Mouse (Mus musculus): Measurements from ENCODE around the gene Mpp1. TPM values are rescaled to one million over a fixed set of nuclear protein-coding genes. Genes with fewer than 3 reads are reported as not detected.

The Mpp1 gene
- total RNA-seq (2021) = 10 to 100 TPM; 39.5 to 50.3 TPM
- long read RNA-seq, experiment 1, transcript Mpp1-201 (12 exons, 2,525 nt) = major isoform, 88 of 95 reads
- long read RNA-seq, experiment 1, partial matches to known transcripts = 3 of 95 reads
- long read RNA-seq, experiment 1, other reads (novel, unspliced or antisense) = 4 of 95 reads
- long read RNA-seq, experiment 2, transcript Mpp1-201 (12 exons, 2,525 nt) = major isoform, 21 of 24 reads
- long read RNA-seq, experiment 2, partial matches to known transcripts = 3 of 24 reads
- long read RNA-seq, experiment 2, other reads (novel, unspliced or antisense) = 0 of 24 reads

DNA sequence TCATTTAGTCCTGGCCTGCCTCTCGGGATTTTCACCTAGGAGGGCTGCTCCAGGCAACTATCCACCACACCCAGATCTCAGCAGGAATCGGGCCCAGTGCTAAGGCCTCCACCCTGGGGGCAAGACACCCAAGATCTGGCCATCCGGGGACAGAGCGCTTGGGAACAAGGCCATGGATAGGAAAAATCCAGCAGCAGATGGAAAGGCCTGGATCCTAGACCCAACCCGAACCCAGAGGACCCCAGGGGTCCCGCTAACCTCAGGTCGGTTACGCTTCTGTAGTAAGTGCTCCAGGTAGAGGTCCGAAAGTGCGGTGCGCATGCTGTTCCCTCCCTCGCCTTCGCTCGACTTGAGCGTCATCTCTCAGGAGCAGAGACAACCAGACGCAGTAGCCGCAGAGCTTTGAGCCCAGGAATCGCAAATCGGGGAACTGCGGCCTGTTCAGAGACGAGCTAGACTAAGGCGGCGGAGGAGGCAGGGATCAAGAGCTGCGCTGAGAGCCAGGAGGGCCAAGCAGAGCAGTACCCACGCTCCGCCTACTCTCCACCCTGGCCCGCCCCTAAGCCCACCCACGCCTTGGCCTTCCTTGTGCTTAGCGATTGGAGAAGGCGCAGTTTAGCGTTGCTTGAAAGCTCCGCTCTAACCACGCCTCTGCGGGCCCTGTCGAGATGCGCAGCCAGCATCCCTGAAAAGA is at the start of gene Mpp1:
Mpp1 (minus strand) TSS at position 550 of the 694 bp plus-strand sequence.
- peak; percentile 86 for DNase-seq

DNA sequence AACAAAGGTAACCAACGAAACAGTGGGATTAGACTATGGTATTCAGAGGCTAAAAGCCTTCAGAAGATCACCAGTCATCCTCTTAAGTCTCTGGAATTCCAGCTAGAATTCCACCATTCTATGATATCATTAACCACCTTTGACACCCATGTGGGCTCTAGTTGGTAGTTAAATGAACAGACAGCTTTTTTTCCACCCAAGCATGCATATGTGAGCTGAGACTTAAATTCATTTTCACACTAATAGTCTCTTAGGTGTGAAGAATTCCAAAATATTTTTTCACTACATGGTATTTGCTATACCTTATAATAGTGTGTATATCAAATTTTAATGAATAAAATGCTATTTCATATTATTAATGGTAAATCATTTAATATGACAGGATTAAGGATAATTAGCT is 32.9 kb upstream of the Mpp1 start, which contains the start of gene Smim9:
Smim9 (minus strand) TSS at position 101 of the 400 bp plus-strand sequence.
- no peak for DNase-seq

DNA sequence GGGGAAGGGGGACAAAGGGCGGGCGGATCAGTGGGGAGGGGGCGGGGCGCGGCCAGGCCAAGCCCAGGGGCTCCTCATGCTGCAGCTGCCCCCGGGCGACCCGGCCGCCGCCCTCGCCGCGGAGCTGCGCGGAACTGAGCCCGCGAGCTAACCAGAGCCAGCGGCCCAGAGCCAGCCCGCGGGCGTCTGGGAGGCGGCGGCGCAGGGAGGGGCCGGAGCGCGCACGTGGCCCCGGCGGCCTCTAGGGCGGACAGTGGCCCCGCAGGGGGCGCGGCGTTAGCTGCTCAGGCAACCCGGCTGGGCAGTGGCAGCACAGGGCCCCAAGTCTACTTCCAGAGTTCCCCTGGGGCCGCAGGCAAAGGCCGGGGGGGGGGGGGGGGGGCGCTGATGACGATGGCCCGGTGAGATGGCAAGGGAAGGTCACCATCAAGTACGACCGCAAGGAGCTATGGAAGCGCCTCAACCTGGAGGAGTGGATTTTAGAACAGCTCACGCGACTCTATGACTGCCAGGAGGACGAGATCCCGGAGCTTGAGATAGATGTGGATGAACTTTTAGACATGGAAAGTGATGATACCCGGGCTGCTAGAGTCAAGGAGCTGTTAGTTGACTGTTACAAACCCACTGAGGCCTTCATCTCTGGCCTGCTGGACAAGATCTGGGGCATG is 24.9 kb upstream of the Mpp1 start:
- peak; percentile 67 for DNase-seq

- no peak for DNase-seq
Observed at GRCm38 (mm10) chrX:75152249-75152648, 21.4 kb upstream of the Mpp1 start.

DNA sequence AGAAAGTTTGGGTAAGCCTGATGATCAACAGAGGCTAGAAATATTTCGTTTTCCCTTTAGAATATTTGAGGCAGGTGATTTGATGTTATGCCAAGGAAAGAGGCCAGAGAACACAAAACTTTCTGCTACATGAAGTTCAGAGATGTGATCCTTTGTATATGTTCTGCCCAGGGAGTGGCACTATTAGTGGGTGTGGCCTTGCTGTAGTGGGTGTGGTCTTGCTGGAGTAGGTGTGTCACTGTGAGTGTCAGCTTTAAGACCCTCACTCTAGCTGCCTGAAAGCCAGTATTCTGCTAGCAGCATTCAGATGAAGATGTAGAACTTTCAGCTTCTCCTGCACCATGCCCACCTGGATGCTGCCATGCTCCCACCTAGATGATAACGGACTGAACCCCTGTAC is 19.5 kb upstream of the Mpp1 start:
- DNase-seq = no peak

- no peak for DNase-seq
Observed at GRCm38 (mm10) chrX:75148414-75148813, 17.6 kb upstream of the Mpp1 start.

DNA sequence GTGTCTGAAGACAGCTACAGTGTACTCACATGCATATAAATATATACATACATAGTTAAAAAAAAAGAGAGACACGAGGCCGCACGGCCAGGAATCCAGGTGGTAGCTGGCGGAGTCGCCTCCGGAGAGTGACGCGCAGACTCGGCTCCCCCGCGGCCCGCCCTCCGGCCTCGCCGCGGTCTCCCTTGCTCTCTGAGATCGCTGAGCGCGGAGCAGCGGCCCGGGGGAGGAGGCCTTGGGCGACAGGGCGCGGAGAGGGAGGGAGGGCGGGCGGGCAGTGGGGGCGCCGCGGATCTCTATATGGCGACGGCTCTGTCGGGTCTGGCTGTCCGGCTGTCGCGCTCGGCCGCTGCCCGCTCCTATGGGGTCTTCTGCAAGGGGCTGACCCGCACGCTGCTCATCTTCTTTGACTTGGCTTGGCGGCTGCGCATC is 12.3 kb upstream of the Mpp1 start:
- peak; percentile 31 for DNase-seq

- DNase-seq = no peak
Observed at GRCm38 (mm10) chrX:75138182-75138581, 7.4 kb upstream of the Mpp1 start.

- DNase-seq = no peak
Observed at GRCm38 (mm10) chrX:75137729-75138128, 6.9 kb upstream of the Mpp1 start.

DNA sequence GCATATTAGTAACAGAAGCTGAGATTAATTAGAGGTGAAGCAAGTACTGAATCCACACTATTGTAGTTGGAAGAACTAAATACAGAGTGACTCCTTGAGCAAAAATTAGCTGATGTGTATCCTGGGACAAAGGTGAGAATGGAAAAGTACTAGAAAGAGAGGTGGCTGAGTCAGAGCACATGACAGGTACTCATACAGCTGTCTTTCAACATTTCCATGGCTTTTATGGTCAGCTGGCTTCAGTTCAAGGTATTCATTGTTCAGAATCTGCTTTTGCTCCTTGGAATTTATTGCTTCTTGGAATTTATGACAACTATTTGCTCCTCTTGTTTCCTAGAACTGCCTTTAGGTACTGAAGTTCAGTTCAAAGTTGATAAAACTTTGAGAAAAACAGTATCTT is 6.1 kb upstream of the Mpp1 start:
- DNase-seq = no peak

DNA sequence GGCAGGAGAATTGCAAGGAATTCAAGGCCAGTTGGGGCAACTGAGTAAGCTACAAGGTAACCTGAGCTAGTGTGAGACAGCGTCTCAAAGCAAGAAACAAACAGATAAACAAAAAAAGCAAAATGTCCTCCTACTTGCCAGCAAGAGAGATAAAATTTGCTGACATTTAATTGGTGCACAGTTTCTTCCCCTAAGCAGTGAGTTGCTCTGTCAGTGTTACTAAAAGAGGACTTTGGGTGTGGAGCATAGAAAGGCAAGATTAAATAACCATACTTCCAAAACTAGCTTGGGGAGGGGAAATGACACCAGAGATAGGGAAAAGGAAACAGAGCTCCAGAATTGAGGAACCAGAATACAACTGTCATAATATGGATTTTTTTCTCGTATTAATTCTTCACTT is 1.3 kb downstream of the Mpp1 start:
- DNase-seq = no peak

- DNase-seq = peak; percentile 4
Observed at GRCm38 (mm10) chrX:75128333-75128980, 2.4 kb downstream of the Mpp1 start.

DNA sequence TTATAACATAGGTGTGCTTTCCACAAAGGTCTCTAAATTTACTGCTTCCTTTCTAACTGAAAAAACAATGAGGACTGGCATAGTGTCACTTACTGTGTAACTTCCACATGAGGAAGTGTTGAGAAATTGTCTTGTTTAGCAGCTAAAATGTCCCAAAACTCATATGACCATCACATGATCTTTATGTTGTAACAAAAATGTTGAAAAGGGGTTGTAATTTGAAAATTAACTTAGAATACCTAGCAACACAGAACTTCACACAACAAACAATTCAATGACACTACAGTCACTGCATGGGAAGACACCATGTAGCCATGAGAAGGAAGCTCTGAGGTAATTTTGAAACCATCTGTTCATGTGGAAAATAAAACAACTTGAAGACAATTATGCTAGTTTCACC is 3.9 kb downstream of the Mpp1 start:
- no peak for DNase-seq

DNA sequence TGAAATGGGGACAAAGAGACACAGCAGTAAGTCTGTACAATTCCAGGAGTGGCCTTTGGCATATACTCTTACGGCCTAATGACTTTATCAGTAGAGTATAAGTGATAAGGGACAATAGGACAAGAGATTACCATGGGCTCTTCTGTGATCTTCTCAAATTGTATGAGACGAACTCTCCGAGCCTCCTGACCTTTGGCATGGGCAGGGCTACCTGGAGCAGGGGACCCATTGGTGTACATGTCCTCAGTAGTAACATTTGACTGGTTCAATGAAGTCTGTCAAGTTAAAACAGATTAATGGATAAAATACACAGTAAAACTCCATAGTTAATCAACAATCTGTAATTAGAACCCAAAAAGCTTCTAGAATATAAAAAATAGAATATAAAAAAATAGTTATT is 5.2 kb downstream of the Mpp1 start:
- DNase-seq = no peak

- no peak for DNase-seq
Observed at GRCm38 (mm10) chrX:75115550-75115949, 15.3 kb downstream of the Mpp1 start.

DNA sequence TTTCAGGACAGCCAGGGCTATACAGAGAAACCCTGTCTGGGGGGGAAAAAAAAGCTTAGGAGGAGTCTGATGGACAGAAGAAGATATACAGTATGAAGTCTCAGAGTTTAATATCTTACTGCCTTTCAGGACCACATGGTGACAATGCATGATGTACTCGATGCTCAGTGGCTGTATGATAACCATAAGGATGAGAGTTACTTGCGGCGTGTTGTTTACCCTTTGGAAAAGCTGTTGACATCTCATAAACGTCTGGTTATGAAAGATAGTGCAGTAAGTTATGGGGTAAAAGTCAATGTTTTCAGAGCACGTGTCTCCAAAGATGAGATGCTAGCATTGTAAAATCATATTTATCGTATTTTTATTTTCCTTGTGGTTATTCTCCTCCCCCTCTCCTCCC is 28.5 kb downstream of the Mpp1 start:
- DNase-seq = no peak

DNA sequence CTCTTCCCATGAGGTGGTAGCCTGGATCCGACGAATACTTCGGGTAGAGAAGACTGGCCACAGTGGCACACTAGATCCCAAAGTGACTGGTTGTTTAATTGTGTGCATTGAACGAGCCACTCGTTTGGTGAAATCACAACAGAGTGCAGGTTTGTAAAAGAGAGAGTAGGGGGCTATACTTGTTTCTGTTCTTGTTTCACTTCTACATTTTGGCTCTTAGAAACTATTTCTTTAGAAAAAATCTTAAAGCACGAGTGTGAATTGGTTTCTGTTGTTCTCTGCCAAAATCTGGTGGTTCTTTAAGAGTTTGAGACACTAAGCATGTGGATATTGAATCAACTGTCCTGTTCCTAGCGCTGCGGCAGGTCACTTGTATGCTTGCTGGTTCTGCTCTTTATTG is 32.0 kb downstream of the Mpp1 start:
- DNase-seq = no peak

GRCm38 (mm10) chrX:75096163-75096770 is 34.5 kb downstream of the Mpp1 start:
- DNase-seq = peak; percentile 25

DNA sequence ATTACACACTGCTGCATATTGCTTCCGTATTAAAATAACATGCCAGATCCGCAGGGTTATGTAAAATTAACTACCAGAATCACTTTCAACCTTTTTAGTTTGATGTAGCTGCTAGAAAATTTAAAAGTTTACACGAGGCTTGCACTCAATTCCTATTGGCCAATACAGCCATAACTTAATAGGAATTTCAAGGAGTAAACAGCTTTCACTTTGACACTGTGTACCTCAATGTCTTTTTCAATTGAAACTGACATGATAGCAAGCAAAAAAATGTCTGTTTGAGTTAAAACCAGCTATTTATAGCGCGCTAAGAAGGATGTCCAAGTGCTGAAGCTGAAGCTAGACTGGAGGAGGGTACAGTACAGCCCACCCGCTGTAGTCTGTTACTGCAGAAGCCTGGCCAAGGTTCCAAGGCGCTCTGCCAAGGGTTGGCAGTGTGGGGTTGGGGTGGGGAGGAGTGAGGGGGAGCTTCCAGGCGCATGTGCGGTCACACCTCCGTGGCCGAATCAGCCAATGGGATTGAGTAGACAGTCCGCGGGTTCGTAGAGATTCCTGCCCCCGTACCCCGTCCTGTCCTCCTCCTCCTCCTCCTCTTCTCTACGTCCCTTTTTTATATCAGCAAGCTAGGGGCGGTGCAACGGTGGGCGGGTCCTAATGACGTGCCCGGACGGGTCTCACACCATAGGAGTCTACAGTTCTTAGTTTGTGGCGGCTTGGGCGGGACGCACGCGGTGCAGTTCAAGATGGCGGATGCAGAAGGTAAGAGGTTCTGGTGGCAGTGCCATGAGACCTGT is 35.2 kb downstream of the Mpp1 start, which contains the start of gene Dkc1:
Dkc1 (plus strand) TSS at position 486 of the 794 bp plus-strand sequence.
- peak; percentile 92 for DNase-seq

GRCm38 (mm10) chrX:75085654-75086053 is 45.2 kb downstream of the Mpp1 start:
- no peak for DNase-seq

DNA sequence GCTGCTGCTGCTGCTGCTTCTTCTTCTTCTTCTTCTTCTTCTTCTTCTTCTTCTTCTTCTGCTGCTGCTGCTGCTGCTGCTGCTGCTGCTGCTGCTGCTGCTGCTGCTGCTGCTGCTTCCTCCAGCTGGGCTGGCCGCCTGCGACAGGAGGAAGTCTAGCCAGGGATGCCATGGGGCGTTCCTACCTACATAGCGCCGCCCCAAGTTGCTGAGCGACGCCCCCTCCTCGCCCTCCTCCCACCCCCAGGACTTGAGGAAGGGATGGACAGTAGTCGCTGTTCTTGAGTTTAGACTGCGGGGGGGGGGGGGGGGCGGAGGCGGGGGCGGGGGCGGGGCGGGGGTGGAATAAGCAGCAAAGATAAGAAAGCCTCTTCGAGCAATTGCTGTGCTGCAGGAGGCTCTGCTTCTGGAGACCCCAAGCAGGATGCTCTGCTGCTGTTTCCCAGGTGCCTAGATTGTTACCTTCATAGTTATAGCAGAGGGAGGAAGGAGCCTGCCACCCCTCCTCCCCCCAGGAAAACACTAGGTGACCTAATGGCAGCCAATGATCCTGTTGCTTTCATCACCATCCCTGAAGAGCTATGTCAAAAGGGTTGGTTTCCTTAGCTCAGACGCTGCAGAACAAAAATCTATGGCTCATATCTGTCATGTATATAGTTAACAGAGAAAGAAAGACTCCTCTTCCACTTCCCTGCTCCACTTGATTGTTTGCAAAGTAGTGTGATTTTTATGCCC is 45.9 kb downstream of the Mpp1 start, which contains the start of gene Gab3:
Gab3 (minus strand) TSS at position 685 of the 735 bp plus-strand sequence.
- peak; percentile 61 for DNase-seq
